In the genomic region with DNA sequence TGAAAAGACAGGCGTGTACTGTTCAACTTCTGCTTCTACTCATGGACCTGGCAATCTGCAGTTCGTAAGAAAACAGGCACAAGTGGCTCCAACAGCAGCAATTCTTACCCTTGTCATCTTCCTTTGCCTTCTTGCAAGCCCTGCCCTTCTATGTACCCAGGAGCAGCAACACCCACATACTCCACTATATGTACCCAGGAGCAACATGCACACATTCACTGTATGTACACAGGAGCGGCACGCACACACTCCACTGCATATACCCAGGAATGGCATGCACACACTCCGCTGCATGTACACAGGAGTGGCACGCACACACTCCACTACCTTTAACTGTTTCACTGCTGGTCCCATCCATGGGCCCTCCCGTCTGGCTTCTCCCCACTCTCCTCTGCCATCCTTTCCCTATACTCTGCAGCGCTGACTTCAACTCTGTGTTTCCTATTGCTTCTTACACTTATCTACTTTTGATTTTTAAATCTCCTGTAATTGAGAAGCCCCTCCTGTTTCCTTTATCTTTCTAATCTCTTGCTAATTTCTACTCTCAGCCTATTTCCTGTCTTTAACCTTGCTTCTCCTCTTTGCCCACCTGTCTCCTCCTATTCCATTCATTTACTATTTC, we compare ENCODE assay signal across 10 mouse cellular contexts.
DNase-seq lines count a peak whose midpoint lies in the region; ATAC-seq lines count a peak whose summit lies in the region.
"Had no signal": no experiment of that assay in that cellular context is flagged by ENCODE, and none has a peak within 500 bp of the region (broad histone marks: within the 10 kb centered on the region; RNA-seq: fewer than 3 reads in every experiment).

No protein-coding gene starts in this region.

- WGBS in forebrain, embryonic 15.5 days = 79% methylated on average over 8 of the region's 8 CpGs
- WGBS in forebrain, embryonic 13.5 days = 90% methylated on average over 8 of the region's 8 CpGs
- 87% methylated on average over 8 of the region's 8 CpGs for WGBS in hindbrain, embryonic 16.5 days
- WGBS in hindbrain, embryonic 11.5 days = 88% methylated on average over 8 of the region's 8 CpGs

- H3K36me3 ChIP-seq in forebrain, embryonic 15.5 days = peaks cover 18% of the 10 kb centered on the region
- H3K36me3 ChIP-seq in forebrain, embryonic 13.5 days (ENCODE audit: poor library complexity, severe bottlenecking) = peaks cover 15% of the 10 kb centered on the region
- 0 out of 2 replicates have a peak, but pooled peaks cover 4% of the 10 kb centered on the region for H3K36me3 ChIP-seq in hindbrain, embryonic 16.5 days (ENCODE audit: control insufficient read depth, insufficient read depth, low read length)
- H3K36me3 ChIP-seq in hindbrain, embryonic 11.5 days (ENCODE audit: control insufficient read depth, insufficient read depth, low read length) = no peaks in the 10 kb centered on the region
- H3K36me3 ChIP-seq: limb, embryonic 12.5 days had no signal

- no peak for ATAC-seq in forebrain, embryonic 15.5 days (replicated peaks)
- no peak for ATAC-seq in forebrain, embryonic 13.5 days
- ATAC-seq in hindbrain, embryonic 16.5 days = no peak
- no peak for ATAC-seq in hindbrain, embryonic 11.5 days (ENCODE audit: low FRiP score)
- ATAC-seq: liver, postnatal 0 days had no signal

- peak overlapping the region; percentile 46 for H3K27ac ChIP-seq in forebrain, embryonic 15.5 days (replicated peaks)
- no peak overlapping the region for H3K27ac ChIP-seq in forebrain, embryonic 13.5 days
- H3K27ac ChIP-seq in hindbrain, embryonic 16.5 days (ENCODE audit: low read depth, low read length) = peak overlapping the region; percentile 16; the same call in 1 of the 2 replicates
- H3K27ac ChIP-seq in hindbrain, embryonic 11.5 days (ENCODE audit: low read depth, low read length) = no peak overlapping the region
- H3K27ac ChIP-seq: limb, embryonic 12.5 days had no signal

- DNase-seq in hindbrain, embryonic 11.5 days (ENCODE audit: low spot score) = no peak
- DNase-seq in thymus, postnatal 0 days (ENCODE audit: low spot score) = peak; percentile 19
- no peak for DNase-seq in thymus, postnatal 36 days
- DNase-seq in urinary bladder, adult 18-20 months (ENCODE audit: low spot score in 2 of 2) = no peak
- no peak for DNase-seq in testis, postnatal 14 days (ENCODE audit: low spot score)
- DNase-seq: liver, postnatal 0 days had no signal

- H3K27me3 ChIP-seq in forebrain, embryonic 15.5 days = no peaks in the 10 kb centered on the region
- H3K27me3 ChIP-seq in forebrain, embryonic 13.5 days = no peaks in the 10 kb centered on the region
- no peaks in the 10 kb centered on the region for H3K27me3 ChIP-seq in hindbrain, embryonic 16.5 days (replicated peaks; ENCODE audit: control insufficient read depth, insufficient read depth, low read length)
- no peaks in the 10 kb centered on the region for H3K27me3 ChIP-seq in hindbrain, embryonic 11.5 days (ENCODE audit: control insufficient read depth, insufficient read depth, low read length)
- H3K27me3 ChIP-seq: limb, embryonic 12.5 days had no signal

- H3K4me1 ChIP-seq in forebrain, embryonic 15.5 days = peaks cover 11% of the 10 kb centered on the region
- H3K4me1 ChIP-seq in forebrain, embryonic 13.5 days = peaks cover 8% of the 10 kb centered on the region; the same call in 1 of the 2 replicates
- H3K4me1 ChIP-seq in hindbrain, embryonic 16.5 days (ENCODE audit: control insufficient read depth, insufficient read depth, low read depth, low read length) = peaks cover 12% of the 10 kb centered on the region; the same call in 1 of the 2 replicates
- H3K4me1 ChIP-seq in hindbrain, embryonic 11.5 days (replicated peaks; ENCODE audit: control insufficient read depth, insufficient read depth, low read length) = no peaks in the 10 kb centered on the region

- H3K4me3 ChIP-seq in forebrain, embryonic 15.5 days = no peak overlapping the region
- no peak overlapping the region for H3K4me3 ChIP-seq in forebrain, embryonic 13.5 days
- H3K4me3 ChIP-seq in hindbrain, embryonic 16.5 days (ENCODE audit: low read length) = no peak overlapping the region
- H3K4me3 ChIP-seq in hindbrain, embryonic 11.5 days (ENCODE audit: low read depth, low read length) = no peak overlapping the region
- H3K4me3 ChIP-seq: limb, embryonic 12.5 days had no signal

- H3K9ac ChIP-seq in forebrain, embryonic 15.5 days (replicated peaks) = no peak overlapping the region
- H3K9ac ChIP-seq in forebrain, embryonic 13.5 days = no peak overlapping the region
- H3K9ac ChIP-seq in hindbrain, embryonic 16.5 days (ENCODE audit: low read depth, low read length) = no peak overlapping the region
- no peak overlapping the region for H3K9ac ChIP-seq in hindbrain, embryonic 11.5 days (ENCODE audit: low read depth, low read length)
- H3K9ac ChIP-seq: limb, embryonic 12.5 days; liver, postnatal 0 days had no signal

- no peaks in the 10 kb centered on the region for H3K9me3 ChIP-seq in forebrain, embryonic 15.5 days
- no peaks in the 10 kb centered on the region for H3K9me3 ChIP-seq in forebrain, embryonic 13.5 days (replicated peaks)
- no peaks in the 10 kb centered on the region for H3K9me3 ChIP-seq in hindbrain, embryonic 16.5 days (ENCODE audit: control insufficient read depth, low read length)
- H3K9me3 ChIP-seq in hindbrain, embryonic 11.5 days (ENCODE audit: control insufficient read depth, low read length) = no peaks in the 10 kb centered on the region
- H3K9me3 ChIP-seq: limb, embryonic 12.5 days had no signal

- H3K4me2 ChIP-seq in forebrain, embryonic 15.5 days (replicated peaks) = no peak overlapping the region
- no peak overlapping the region for H3K4me2 ChIP-seq in forebrain, embryonic 13.5 days
- H3K4me2 ChIP-seq in hindbrain, embryonic 16.5 days (ENCODE audit: low read length) = no peak overlapping the region
- H3K4me2 ChIP-seq in hindbrain, embryonic 11.5 days (replicated peaks; ENCODE audit: low read depth, low read length) = no peak overlapping the region
- H3K4me2 ChIP-seq: limb, embryonic 12.5 days had no signal

Comparison
In these comparisons a context has a peak if more than half of its experiments do, and no peak if none do; other contexts are left out.
1. H3K27ac ChIP-seq: peak in forebrain, embryonic 15.5 days (single experiment) and hindbrain, embryonic 16.5 days (single experiment); none in forebrain, embryonic 13.5 days (single experiment) and hindbrain, embryonic 11.5 days (single experiment).